Mouse (Mus musculus) liver, embryonic 16.5 days (tissue): Measurements from ENCODE around the gene Prdm11. TPM values are rescaled to one million over a fixed set of nuclear protein-coding genes. Genes with fewer than 3 reads are reported as not detected.

Source experiments
- ATAC-seq: fragments of 200-750 bp; cut with Nextera tagmentation; 2 replicates; pipeline ENCODE4 v1.8.0; 2017; ENCODE audit warnings: low read depth, mild to moderate bottlenecking, moderate number of reproducible peaks, moderate library complexity
- H3K27ac ChIP-seq: fragments of 300-500 bp; sonication (generic); 2 replicates; pipeline ENCODE4 v1.5.1; 2014; ENCODE audit warnings: mild to moderate bottlenecking, low read length
- H3K27me3 ChIP-seq: fragments of 300-500 bp; sonication (generic); 2 replicates; pipeline ENCODE4 v1.6.1; 2014; ENCODE audit warnings: low read depth, low read length, mixed read lengths; ENCODE audit not compliant: control insufficient read depth, insufficient read depth
- H3K36me3 ChIP-seq: fragments of 300-500 bp; sonication (generic); 2 replicates; pipeline ENCODE4 v1.6.1; 2014; ENCODE audit warnings: mild to moderate bottlenecking; ENCODE audit not compliant: control insufficient read depth, insufficient read depth
- H3K4me1 ChIP-seq: fragments of 300-500 bp; sonication (generic); 2 replicates; pipeline ENCODE4 v1.6.1; 2014; ENCODE audit warnings: low read depth, low read length, mixed read lengths; ENCODE audit not compliant: control insufficient read depth
- H3K4me2 ChIP-seq: fragments of 300-500 bp; sonication (generic); 2 replicates; pipeline ENCODE4 v1.6.1; 2014; ENCODE audit warnings: low read depth, low read length, mixed read lengths
- H3K4me3 ChIP-seq: fragments of 300-500 bp; sonication (generic); 2 replicates; pipeline ENCODE4 v1.5.1; 2014; ENCODE audit warnings: low read depth, mild to moderate bottlenecking, low read length
- H3K9ac ChIP-seq: fragments of 300-500 bp; sonication (generic); 2 replicates; pipeline ENCODE4 v1.6.1; 2014; ENCODE audit warnings: low read depth, low read length
- H3K9me3 ChIP-seq: fragments of 300-500 bp; sonication (generic); replicated peaks from 2 replicates; pipeline ENCODE4 v1.6.1; 2016; ENCODE audit warnings: low read length; ENCODE audit not compliant: control insufficient read depth
- WGBS: fragments of 180-500 bp; shearing (Covaris S2); extraction: QIAGEN DNeasy Blood & Tissue Kit; methylation state at CpG from one replicate; pipeline ENCODE4 v1.1.7; 2014; ENCODE audit not compliant: insufficient replicate concordance; 5-methylcytosine and 5-hydroxymethylcytosine counted together
- polyA plus RNA-seq: library from polyadenylated mRNA; unstranded; fragments of >200 nt; fragmentation: Nextera tagmentation; extraction: Ambion mirVana; gene quantifications from 2 replicates; pipeline ENCODE4 v1.2.1, GENCODE M21; 2015

Gene Prdm11
- polyA plus RNA-seq, 1 experiment from 2014 or later: 1.2 TPM

DNA sequence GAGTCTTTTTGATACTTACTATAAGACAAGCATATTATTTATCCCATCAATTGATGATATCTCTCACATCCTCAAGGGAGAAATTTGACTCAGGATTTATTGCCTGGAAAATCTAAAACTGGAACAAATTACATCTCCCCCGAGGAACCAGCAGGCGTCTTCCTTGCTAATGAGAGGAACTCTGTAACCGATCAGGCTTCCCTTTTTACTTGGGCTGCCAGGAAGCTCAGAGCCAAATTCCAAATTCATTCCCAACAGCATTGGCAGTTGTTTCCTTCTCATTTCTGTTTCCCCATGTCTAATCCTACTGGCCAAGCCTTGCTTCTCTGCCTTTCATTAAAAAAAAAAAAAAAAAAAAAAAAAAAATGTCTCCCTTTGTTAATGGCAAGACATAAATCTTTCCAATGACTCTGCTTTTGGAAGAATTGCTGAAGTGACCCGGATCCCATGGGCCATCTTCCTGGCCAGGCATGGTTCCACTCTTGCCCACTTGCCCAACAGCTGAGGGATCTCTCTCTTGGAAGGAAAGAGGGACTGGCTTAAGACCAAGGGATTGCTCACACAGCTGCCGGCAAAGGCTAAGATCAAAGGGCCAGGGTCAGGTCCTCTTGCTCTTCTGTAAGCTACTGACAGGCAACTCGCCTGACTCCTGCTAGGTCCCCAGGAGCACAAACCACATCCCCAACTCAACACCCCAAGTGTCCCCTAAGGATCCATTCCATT lies 2.8 kb upstream of the Prdm11 start:
- Histone ChIP-seq H3K4me3 (no peak overlapping the region), H3K9ac (no peak overlapping the region), H3K27me3 (peaks cover 10% of the 10 kb centered on the region; the same call in 1 of the 2 replicates), H3K27ac (no peak overlapping the region), H3K9me3 (no peaks in the 10 kb centered on the region), H3K4me2 (no peak overlapping the region), H3K4me1 (peaks cover 10% of the 10 kb centered on the region), H3K36me3 (no peaks in the 10 kb centered on the region)
- 43% methylated on average over 6 of the region's 6 CpGs for WGBS
- no peak for ATAC-seq

- Histone ChIP-seq H3K9me3 (no peaks in the 10 kb centered on the region), H3K9ac (no peak overlapping the region), H3K27me3 (peaks cover 10% of the 10 kb centered on the region; the same call in 1 of the 2 replicates), H3K4me2 (no peak overlapping the region), H3K27ac (no peak overlapping the region), H3K4me3 (no peak overlapping the region), H3K36me3 (no peaks in the 10 kb centered on the region), H3K4me1 (peaks cover 10% of the 10 kb centered on the region)
- WGBS: 63% methylated on average over 7 of the region's 7 CpGs
- no peak for ATAC-seq
These were observed 1.6 kb upstream of the Prdm11 start for GRCm38 (mm10) chr2:93047491-93048050.

GRCm38 (mm10) chr2:93047036-93047435 lies 1.1 kb upstream of the Prdm11 start:
- H3K9ac ChIP-seq: no peak overlapping the region
- H3K27me3 ChIP-seq: peaks cover 10% of the 10 kb centered on the region; the same call in 1 of the 2 replicates
- no peak overlapping the region for H3K4me3 ChIP-seq
- H3K9me3 ChIP-seq: no peaks in the 10 kb centered on the region
- H3K36me3 ChIP-seq: no peaks in the 10 kb centered on the region
- 66% methylated on average over 6 of the region's 6 CpGs for whole genome bisulfite sequencing
- no peak overlapping the region for H3K27ac ChIP-seq
- peaks cover 10% of the 10 kb centered on the region for H3K4me1 ChIP-seq
- no peak overlapping the region for H3K4me2 ChIP-seq
- ATAC-seq: no peak

- Histone ChIP-seq H3K4me1 (peaks cover 10% of the 10 kb centered on the region), H3K4me3 (peak overlapping the region; percentile 73), H3K27ac (no peak overlapping the region), H3K36me3 (no peaks in the 10 kb centered on the region), H3K9ac (no peak overlapping the region; the same call in 1 of the 2 replicates), H3K9me3 (no peaks in the 10 kb centered on the region), H3K4me2 (peak overlapping the region; percentile 76), H3K27me3 (peaks cover 10% of the 10 kb centered on the region; the same call in 1 of the 2 replicates)
- ATAC-seq: no peak
- 16% methylated on average over 5 of the region's 5 CpGs for WGBS
These were observed 505 bp upstream of the Prdm11 start for GRCm38 (mm10) chr2:93046509-93046835.

DNA sequence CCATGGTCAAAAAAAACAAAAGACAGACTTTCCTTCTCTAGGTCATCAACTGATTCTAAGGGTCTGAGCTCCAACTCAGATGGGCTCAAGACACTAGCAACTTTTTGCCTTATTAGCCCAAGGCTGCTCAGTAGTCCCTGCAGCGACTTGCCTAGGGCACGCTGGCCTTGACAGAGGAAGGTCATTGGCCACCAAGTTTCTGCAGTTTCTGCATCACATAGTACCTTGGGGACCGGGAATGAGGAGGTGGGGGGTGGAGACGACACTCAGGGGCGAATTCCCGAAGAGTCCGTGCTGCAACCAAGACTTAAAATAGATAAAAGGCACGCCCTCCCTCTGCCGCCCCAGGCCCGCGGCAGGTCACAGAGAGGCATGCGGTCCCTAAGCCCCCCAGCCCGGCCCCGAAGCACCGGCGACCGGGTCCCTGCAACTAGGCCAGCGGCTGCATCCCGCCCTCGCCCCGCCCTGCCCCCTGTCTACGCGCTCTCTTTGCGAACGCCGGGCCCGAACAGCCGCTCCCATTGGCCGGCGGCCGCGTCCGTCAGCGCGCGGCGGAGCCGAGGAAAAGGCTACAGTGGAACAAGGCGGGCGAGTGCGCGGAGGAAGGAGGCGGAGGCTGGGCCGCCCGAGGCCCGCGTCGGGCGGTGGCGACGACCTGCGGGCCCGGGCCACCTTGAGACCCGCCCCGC lies 694 bp downstream of the Prdm11 start:
- WGBS: under 1% methylated on average over 55 of the region's 55 CpGs
- H3K4me2 ChIP-seq: peak overlapping the region; percentile 76
- H3K4me3 ChIP-seq: peak overlapping the region; percentile 73
- H3K36me3 ChIP-seq: no peaks in the 10 kb centered on the region
- H3K9ac ChIP-seq: peak overlapping the region; percentile 79
- H3K9me3 ChIP-seq: no peaks in the 10 kb centered on the region
- peak; percentile 96 for ATAC-seq
- peaks cover 10% of the 10 kb centered on the region; the same call in 1 of the 2 replicates for H3K27me3 ChIP-seq
- peak overlapping the region; percentile 77 for H3K27ac ChIP-seq
- H3K4me1 ChIP-seq: peaks cover 10% of the 10 kb centered on the region

GRCm38 (mm10) chr2:93043449-93044157 lies 2.4 kb downstream of the Prdm11 start:
- Histone ChIP-seq H3K4me1 (peaks cover 10% of the 10 kb centered on the region), H3K36me3 (no peaks in the 10 kb centered on the region), H3K27me3 (peaks cover 10% of the 10 kb centered on the region; the same call in 1 of the 2 replicates), H3K9ac (no peak overlapping the region), H3K4me2 (no peak overlapping the region), H3K27ac (no peak overlapping the region), H3K9me3 (no peaks in the 10 kb centered on the region), H3K4me3 (no peak overlapping the region)
- no peak for ATAC-seq
- WGBS: 35% methylated on average over 3 of the region's 3 CpGs

DNA sequence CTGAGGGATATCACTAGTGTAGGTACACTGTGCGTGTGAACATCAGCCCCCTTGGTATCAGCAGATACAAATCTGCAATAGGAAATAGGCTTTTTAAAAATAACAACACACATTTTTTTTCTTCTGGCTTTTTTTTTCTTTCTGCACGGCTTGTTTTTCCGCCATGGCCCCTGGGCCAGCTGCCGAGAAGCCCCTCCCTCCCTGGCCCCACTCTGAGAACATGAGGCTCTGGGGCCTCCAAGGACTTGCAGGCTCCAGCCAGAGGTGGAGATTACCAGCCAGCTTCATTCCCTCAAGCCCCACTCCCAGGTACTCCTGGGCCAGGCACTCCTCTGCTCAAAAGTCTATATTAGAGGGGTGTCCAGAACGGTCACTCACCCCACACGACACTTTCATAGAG lies 4.5 kb downstream of the Prdm11 start:
- no peak overlapping the region for H3K4me3 ChIP-seq
- no peaks in the 10 kb centered on the region for H3K36me3 ChIP-seq
- H3K27ac ChIP-seq: no peak overlapping the region
- H3K9ac ChIP-seq: no peak overlapping the region
- no peak for ATAC-seq
- H3K4me2 ChIP-seq: no peak overlapping the region
- 55% methylated on average over 6 of the region's 6 CpGs for WGBS
- peaks cover 10% of the 10 kb centered on the region for H3K4me1 ChIP-seq
- no peaks in the 10 kb centered on the region for H3K9me3 ChIP-seq
- no peaks in the 10 kb centered on the region for H3K27me3 ChIP-seq

GRCm38 (mm10) chr2:93040841-93041240 lies 5.1 kb downstream of the Prdm11 start:
- ATAC-seq: no peak
- peaks cover 11% of the 10 kb centered on the region for H3K4me1 ChIP-seq
- H3K9me3 ChIP-seq: no peaks in the 10 kb centered on the region
- WGBS: 53% methylated on average over 7 of the region's 7 CpGs
- H3K27ac ChIP-seq: no peak overlapping the region; the same call in 1 of the 2 replicates
- H3K4me2 ChIP-seq: no peak overlapping the region
- no peaks in the 10 kb centered on the region for H3K36me3 ChIP-seq
- no peak overlapping the region for H3K4me3 ChIP-seq
- H3K27me3 ChIP-seq: no peaks in the 10 kb centered on the region
- no peak overlapping the region for H3K9ac ChIP-seq
